Mouse (Mus musculus): Measurements from ENCODE around the gene Zc3h12a.

GRCm38 (mm10) chr4:125101334-125101733, 26.3 kb downstream of the Zc3h12a start:
- TF ChIP-seq CTCF (IDR thresholded peaks at IDR 0.05) (no peak), EP300 (IDR thresholded peaks at IDR 0.05) (no peak)
